Mouse (Mus musculus) erythroblast, adult 5-6 weeks (primary cell): ENCODE measurements around the gene Scfd2. TPM values are rescaled to one million over a fixed set of nuclear protein-coding genes. Genes with fewer than 3 reads are reported as not detected.

Experiments used
- ATAC-seq: replicated peaks from 2 replicates; pipeline ENCODE4 v1.8.0; 2016; ENCODE audit warnings: moderate number of reproducible peaks, mild to moderate bottlenecking, moderate TSS enrichment, inconsistent platforms; ENCODE audit not compliant: poor library complexity, low FRiP score, severe bottlenecking
- total RNA-seq, 2 experiments: library from RNA; stranded (forward) in 1 of 2; stranded (reverse) in 1 of 2; fragments of 150-400 nt in 1 of 2; fragments of 200-764, 138-1000 nt in 1 of 2; gene quantifications; 2 replicates each; pipeline versions ENCODE4 v1.2.3 to v1.2.4; 2015 to 2017; ENCODE audit warnings: low replicate concordance in 2 of 2

Scfd2 gene
- total RNA-seq, 2 experiments from 2014 or later = 1.8 to 3.5 TPM

- ATAC-seq = no peak
These were observed 144.2 kb downstream of the Scfd2 start for GRCm38 (mm10) chr5:74387143-74387886.

- no peak for ATAC-seq
These were observed 151.5 kb downstream of the Scfd2 start for GRCm38 (mm10) chr5:74380045-74380444.

DNA sequence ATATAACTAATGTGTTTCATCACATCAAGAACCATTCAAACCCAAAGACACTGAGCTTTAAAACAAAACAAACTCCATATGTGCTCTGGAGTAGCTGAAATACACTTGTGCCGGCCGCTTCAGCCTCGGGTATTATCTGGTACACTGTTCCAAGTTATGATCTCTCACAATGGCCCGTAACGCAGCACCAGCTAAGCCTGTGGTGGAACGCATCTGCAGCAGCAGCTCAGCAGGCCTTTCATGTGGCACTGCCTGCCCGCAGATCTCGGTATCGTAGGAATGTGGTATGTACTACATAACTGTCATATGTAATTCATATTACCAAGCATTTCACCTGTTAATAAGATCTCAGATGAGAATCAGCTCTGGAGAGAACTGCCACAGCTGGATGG, 164.9 kb downstream of the Scfd2 start:
- no peak for ATAC-seq

DNA sequence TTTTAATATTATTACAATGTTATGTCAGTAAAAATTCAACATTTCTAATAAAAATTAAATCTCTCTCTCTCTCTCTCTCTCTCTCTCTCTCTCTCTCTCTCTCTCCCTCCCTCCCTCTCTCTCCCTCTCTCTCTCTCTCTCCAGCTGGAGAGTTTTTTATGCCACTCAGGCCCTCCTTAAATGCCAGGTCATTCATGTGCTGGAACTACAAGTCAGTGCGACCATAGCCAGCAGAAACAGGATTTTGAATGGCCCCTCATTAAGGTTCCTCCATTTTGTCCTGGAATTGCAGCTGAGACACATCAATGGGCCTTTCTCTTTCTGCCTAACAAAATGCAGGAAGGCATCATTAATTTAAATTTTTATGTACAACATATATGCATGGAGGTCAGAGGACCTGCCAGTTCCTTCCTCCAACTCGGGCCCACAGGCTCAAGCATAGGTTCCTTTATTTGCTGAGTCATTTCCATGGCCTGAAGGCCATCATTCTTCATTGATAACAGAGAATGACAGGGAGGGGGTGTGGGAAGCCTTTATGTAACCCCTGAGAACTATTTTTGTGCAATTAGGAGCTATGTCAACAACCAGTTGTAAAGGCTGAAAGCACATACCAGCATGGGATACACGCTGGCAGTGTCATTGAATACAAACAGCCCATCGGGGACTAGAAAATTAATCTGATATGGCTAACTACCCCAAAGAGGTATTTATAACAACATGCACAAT, 165.4 kb downstream of the Scfd2 start:
- ATAC-seq = no peak

GRCm38 (mm10) chr5:74365408-74365807, 166.2 kb downstream of the Scfd2 start:
- no peak for ATAC-seq

- no peak for ATAC-seq
These were observed 168.3 kb downstream of the Scfd2 start for GRCm38 (mm10) chr5:74363296-74363695.

DNA sequence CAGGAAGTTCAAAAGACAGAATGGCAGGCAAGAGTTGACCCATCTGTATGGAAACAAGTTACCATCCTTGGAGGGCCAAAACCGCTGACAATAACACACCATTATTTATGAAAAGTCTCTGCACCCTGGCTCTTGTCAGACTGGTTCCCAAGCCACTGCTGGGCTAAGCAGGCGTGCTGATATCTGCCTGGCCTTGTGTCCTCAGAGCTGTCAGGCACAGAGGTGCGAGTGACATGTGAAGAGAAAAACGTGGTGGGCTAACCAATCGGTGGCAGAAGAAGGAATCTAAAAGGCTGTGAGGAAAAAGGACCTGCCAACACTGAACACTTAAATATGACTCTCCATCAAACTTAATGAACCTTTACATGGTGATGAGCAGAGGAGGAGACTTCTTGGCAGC, 170.0 kb downstream of the Scfd2 start:
- ATAC-seq = no peak

DNA sequence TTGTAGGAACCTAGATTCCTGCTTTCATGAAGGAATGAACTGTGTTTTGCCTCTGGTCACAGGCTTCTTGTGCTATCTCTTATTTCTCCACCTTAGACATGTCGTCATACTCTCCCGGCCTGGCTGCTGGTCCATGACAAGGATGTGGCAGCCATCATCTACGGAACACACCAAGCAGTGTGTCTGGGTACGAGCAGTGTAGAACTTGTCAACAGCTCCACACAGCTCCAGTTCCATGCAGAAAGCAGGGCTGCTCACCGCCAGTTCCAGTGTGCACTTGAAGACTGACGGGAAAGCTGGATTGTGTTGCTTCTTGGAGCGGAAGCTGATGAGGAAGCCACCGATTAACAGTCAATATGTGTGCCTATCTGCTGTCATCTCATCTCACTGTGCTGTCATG, 173.5 kb downstream of the Scfd2 start:
- ATAC-seq = no peak

- no peak for ATAC-seq
These were observed 176.0 kb downstream of the Scfd2 start for GRCm38 (mm10) chr5:74355416-74356177.

DNA sequence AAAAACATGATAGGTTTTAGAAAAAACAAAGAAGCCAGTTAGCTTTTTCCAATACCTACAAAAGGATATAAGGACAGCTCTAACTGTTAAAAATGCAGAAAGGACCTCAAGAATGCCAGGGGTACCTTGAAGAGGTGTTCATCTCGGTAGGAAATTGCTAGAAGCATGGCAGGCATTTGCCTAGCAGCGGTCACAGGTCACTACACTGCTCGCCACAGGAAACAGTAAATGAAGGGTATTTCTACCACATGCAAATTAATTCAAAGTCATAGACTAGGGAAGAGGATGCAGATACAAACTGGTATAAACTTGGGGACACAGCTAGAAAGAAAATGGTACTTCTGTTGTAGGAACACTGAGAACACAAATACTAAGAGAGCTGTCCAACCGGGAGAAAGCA, 180.7 kb downstream of the Scfd2 start:
- ATAC-seq = no peak

GRCm38 (mm10) chr5:74348079-74348870, 183.3 kb downstream of the Scfd2 start:
- no peak for ATAC-seq

DNA sequence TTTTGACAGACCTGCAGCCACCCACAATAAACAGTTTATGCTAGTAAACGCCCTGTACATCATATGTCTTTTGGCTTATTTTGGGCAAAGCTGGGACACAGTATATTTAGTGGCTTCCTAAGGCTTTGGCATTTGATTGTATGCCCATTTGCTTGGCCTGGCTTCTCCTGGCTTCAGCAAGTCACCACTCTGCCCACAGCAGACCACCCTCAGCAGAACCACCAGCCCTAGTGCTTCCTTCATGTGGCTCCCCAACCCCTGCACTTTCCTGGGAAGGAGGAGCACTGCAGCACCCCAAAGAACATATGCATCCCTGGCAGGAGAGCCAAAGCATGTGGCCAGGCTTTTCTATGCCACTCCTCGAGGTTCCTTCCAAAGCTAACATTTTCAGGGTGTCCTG, 188.5 kb downstream of the Scfd2 start:
- no peak for ATAC-seq

DNA sequence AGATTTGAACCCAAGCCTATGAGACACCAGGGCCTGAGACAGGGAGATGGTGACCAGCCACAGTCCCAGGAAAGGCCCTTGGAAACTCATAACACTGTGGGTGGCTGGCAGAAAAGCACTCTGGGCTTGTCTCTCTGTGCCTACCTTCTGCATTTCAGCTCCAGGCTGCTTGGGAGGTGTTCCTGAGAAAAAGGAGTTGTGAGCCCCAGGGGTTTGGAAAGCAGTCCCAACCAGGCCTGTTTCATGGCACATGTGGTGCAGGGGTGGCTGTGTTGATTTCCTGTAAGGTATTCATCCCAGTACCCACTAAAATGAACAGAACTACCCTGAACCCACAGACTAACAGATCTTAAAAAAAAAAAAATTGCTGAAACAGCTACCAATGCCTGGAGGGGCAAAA, 189.0 kb downstream of the Scfd2 start:
- no peak for ATAC-seq

- ATAC-seq = no peak
These were observed 194.1 kb downstream of the Scfd2 start for GRCm38 (mm10) chr5:74337491-74337890.

GRCm38 (mm10) chr5:74336780-74337179, 194.8 kb downstream of the Scfd2 start:
- no peak for ATAC-seq

- ATAC-seq = no peak
These were observed 198.3 kb downstream of the Scfd2 start for GRCm38 (mm10) chr5:74333258-74333657.

GRCm38 (mm10) chr5:74326228-74326627, 205.3 kb downstream of the Scfd2 start:
- no peak for ATAC-seq

- ATAC-seq = no peak
These were observed 210.4 kb downstream of the Scfd2 start for GRCm38 (mm10) chr5:74321010-74321746.

DNA sequence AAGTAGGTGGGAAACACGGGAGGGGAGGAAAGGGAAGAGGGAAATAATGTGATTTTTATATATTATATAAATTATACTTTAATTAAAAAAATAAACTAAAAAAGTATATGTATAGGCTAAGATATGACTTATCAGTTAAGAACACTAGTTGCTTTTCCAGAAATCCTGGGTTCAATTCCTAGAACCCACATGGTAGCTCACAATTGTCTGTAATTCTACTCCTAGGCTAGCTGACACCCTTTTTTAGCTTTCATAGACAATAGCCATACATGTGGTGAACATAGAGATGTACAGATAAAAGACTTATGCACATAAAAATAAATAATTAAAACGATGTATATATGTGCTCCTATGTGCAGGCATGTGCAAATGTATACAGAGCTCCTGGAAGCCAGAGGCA, 212.0 kb downstream of the Scfd2 start:
- no peak for ATAC-seq
